Mouse (Mus musculus): ENCODE data around the gene Aif1. TPM values are rescaled to one million over a fixed set of nuclear protein-coding genes. Genes with fewer than 3 reads are reported as not detected.
A peak's percentile ranks its signal among the peaks of the same experiment; 100 is the strongest.

Aif1 gene
- total and polyA plus RNA-seq, 3 experiments = 0.42 to 0.45 TPM; not detected in 1

- Histone ChIP-seq H3K27me3 (ENCODE audit: control insufficient read depth in 1 of 2, insufficient read depth in 2 of 2, low read length in 2 of 2) (no peaks in the 10 kb centered on the region), H3K4me1 (ENCODE audit: control insufficient read depth in 1 of 2, insufficient read depth in 2 of 2, low read length in 2 of 2) (peaks cover 3 to 13% of the 10 kb centered on the region in 2 experiments; a peak in 3 of 4 replicates), H3K36me3 (ENCODE audit: control insufficient read depth in 1 of 2, insufficient read depth in 2 of 2, low read length in 2 of 2) (peaks cover 21 to 35% of the 10 kb centered on the region in 2 experiments), H3K27ac (ENCODE audit: control insufficient read depth, low read depth, low read length) (no peak overlapping the region), H3K9ac (ENCODE audit: control insufficient read depth, low read depth, low read length, poor library complexity, severe bottlenecking) (peak overlapping the region; percentile 81), H3K9me3 (replicated peaks; ENCODE audit: insufficient read depth, low read length) (no peaks in the 10 kb centered on the region), H3K79me2 (ENCODE audit: control insufficient read depth, insufficient read depth, low read length, poor library complexity) (peaks cover 62% of the 10 kb centered on the region), H3K4me3 (ENCODE audit: control insufficient read depth in 1 of 2, insufficient read depth in 1 of 2, low read depth in 2 of 2, low read length in 2 of 2) (peak overlapping the region; percentile 92 to 97)
- DNase-seq (ENCODE audit: low read depth, low spot score) = no peak
- TF ChIP-seq CHD1 (IDR thresholded peaks at IDR 0.05; ENCODE audit: low read depth, low read length) (no peak), UBTF (IDR thresholded peaks at IDR 0.05; ENCODE audit: borderline replicate concordance, insufficient read depth, low read depth, low read length) (no peak), GATA1 (IDR thresholded peaks at IDR 0.05; ENCODE audit: low read depth, low read length) (no peak), NELFE (IDR thresholded peaks at IDR 0.05; ENCODE audit: low read depth, low read length) (no peak), MXI1 (IDR thresholded peaks at IDR 0.05; ENCODE audit: low read depth, low read length) (no peak), MAFK (IDR thresholded peaks at IDR 0.05; ENCODE audit: borderline replicate concordance, low read depth, low read length) (no peak), CHD2 (IDR thresholded peaks at IDR 0.05; ENCODE audit: low read length) (no peak), GABPA (IDR thresholded peaks at IDR 0.05; ENCODE audit: low read depth, low read length) (no peak), ZMIZ1 (IDR thresholded peaks at IDR 0.05; ENCODE audit: low read depth, low read length) (no peak), NRF1 (IDR thresholded peaks at IDR 0.05; ENCODE audit: insufficient read depth, low read depth, low read length, poor library complexity, severe bottlenecking) (no peak), MYC (IDR thresholded peaks at IDR 0.05; ENCODE audit: low read depth, low read length) (no peak), ELF1 (IDR thresholded peaks at IDR 0.05; ENCODE audit: low read depth, low read length) (no peak), SMC3 (IDR thresholded peaks at IDR 0.05; ENCODE audit: low read depth, low read length) (no peak), TAL1 (IDR thresholded peaks at IDR 0.05; ENCODE audit: low read length) (no peak), MAZ (IDR thresholded peaks at IDR 0.05; ENCODE audit: low read depth, low read length) (no peak), POLR2AphosphoS5 (IDR thresholded peaks at IDR 0.05; ENCODE audit: borderline replicate concordance, low read depth, low read length) (no peak), EP300 (IDR thresholded peaks at IDR 0.05; ENCODE audit: low read depth in 1 of 2, low read length in 2 of 2) (no peak), SIN3A (IDR thresholded peaks at IDR 0.05; ENCODE audit: low read length) (no peak), TCF12 (IDR thresholded peaks at IDR 0.05; ENCODE audit: low read depth, low read length) (no peak)
Observed at GRCm38 (mm10) chr17:35162730-35163129, 13.1 kb downstream of the Aif1 start.

DNA sequence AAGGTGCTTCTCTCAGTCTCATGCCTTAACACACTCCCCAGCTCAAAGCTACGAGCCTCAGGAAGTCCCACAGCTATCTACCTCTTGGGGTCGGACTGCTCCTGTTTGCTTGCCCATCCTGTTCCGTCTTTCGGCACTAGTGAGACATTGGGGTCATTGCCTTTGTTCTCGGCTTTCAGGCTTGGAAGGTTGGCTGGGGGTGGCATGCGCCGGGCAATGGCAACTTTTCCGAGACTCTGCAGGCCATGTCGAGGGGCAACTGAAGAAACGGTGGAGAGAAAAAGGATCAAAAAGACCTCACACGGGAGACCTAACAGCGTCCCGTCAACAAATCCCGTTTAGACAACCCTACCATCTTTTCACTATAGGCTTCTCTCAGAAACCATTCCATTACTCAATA lies 13.7 kb downstream of the Aif1 start:
- Histone ChIP-seq H3K9ac (ENCODE audit: control insufficient read depth, low read depth, low read length, poor library complexity, severe bottlenecking) (no peak overlapping the region), H3K27me3 (ENCODE audit: control insufficient read depth in 1 of 2, insufficient read depth in 2 of 2, low read length in 2 of 2) (no peaks in the 10 kb centered on the region), H3K79me2 (ENCODE audit: control insufficient read depth, insufficient read depth, low read length, poor library complexity) (peaks cover 66% of the 10 kb centered on the region), H3K27ac (ENCODE audit: control insufficient read depth, low read depth, low read length) (no peak overlapping the region), H3K4me3 (ENCODE audit: control insufficient read depth in 1 of 2, insufficient read depth in 1 of 2, low read depth in 2 of 2, low read length in 2 of 2) (no peak overlapping the region), H3K9me3 (replicated peaks; ENCODE audit: insufficient read depth, low read length) (no peaks in the 10 kb centered on the region), H3K4me1 (ENCODE audit: control insufficient read depth in 1 of 2, insufficient read depth in 2 of 2, low read length in 2 of 2) (peaks cover 3 to 13% of the 10 kb centered on the region in 2 experiments; a peak in 3 of 4 replicates), H3K36me3 (ENCODE audit: control insufficient read depth in 1 of 2, insufficient read depth in 2 of 2, low read length in 2 of 2) (peaks cover 21 to 38% of the 10 kb centered on the region in 2 experiments)
- DNase-seq (ENCODE audit: low read depth, low spot score) = no peak
- TF ChIP-seq MAX (IDR thresholded peaks at IDR 0.05; ENCODE audit: low read length) = no peak
- no peak for TF ChIP-seq SMC3 (IDR thresholded peaks at IDR 0.05; ENCODE audit: low read depth, low read length)
- no peak for TF ChIP-seq MYB (IDR thresholded peaks at IDR 0.05; ENCODE audit: low read depth, low read length)
- TF ChIP-seq ETS1 (IDR thresholded peaks at IDR 0.05; ENCODE audit: low read depth, low read length) = no peak
- TF ChIP-seq USF1 (IDR thresholded peaks at IDR 0.05; ENCODE audit: low read depth, low read length) = no peak
- TF ChIP-seq POLR2AphosphoS5 (IDR thresholded peaks at IDR 0.05; ENCODE audit: borderline replicate concordance, low read depth, low read length) = no peak
- TF ChIP-seq POLR2A (IDR thresholded peaks at IDR 0.05; ENCODE audit: control insufficient read depth in 1 of 2, insufficient read depth in 1 of 2, low read depth in 1 of 2, low read length in 2 of 2, poor library complexity in 1 of 2) = no peak
- TF ChIP-seq POLR2AphosphoS2 (IDR thresholded peaks at IDR 0.05; ENCODE audit: low read length) = no peak
- TF ChIP-seq SIN3A (IDR thresholded peaks at IDR 0.05; ENCODE audit: low read length) = no peak
- TF ChIP-seq ELF1 (IDR thresholded peaks at IDR 0.05; ENCODE audit: low read depth, low read length) = no peak
- no peak for TF ChIP-seq BHLHE40 (IDR thresholded peaks at IDR 0.05; ENCODE audit: borderline replicate concordance, low read depth, low read length)
- TF ChIP-seq USF2 (IDR thresholded peaks at IDR 0.05; ENCODE audit: borderline replicate concordance in 1 of 2, insufficient read depth in 1 of 2, low read depth in 1 of 2, low read length in 2 of 2) = no peak
- TF ChIP-seq HCFC1 (IDR thresholded peaks at IDR 0.05; ENCODE audit: low read depth, low read length) = no peak
- no peak for TF ChIP-seq UBTF (IDR thresholded peaks at IDR 0.05; ENCODE audit: borderline replicate concordance, insufficient read depth, low read depth, low read length)
- TF ChIP-seq ZNF384 (IDR thresholded peaks at IDR 0.05; ENCODE audit: low read depth, low read length) = no peak
- TF ChIP-seq TAL1 (IDR thresholded peaks at IDR 0.05; ENCODE audit: low read length) = no peak
- no peak for TF ChIP-seq MAZ (IDR thresholded peaks at IDR 0.05; ENCODE audit: low read depth, low read length)
- TF ChIP-seq TBP (IDR thresholded peaks at IDR 0.05; ENCODE audit: low read depth, low read length) = no peak
- no peak for TF ChIP-seq CHD2 (IDR thresholded peaks at IDR 0.05; ENCODE audit: low read length)
